Mouse (Mus musculus): ENCODE results near the gene Pla2g5.
"Not testable (repeated sequence)": the region's sequence is repeated elsewhere in the genome, so short reads cannot be mapped to it uniquely, and the experiment has no call there.

GRCm38 (mm10) chr4:138875275-138875674 is 12.0 kb upstream of the Pla2g5 start:
- TF ChIP-seq CTCF (IDR thresholded peaks at IDR 0.05; ENCODE audit: low read depth, low read length); TAL1 (conservative IDR thresholded peaks at IDR 0.05; ENCODE audit: low read depth, low read length); GATA1 (IDR thresholded peaks at IDR 0.05; ENCODE audit: borderline replicate concordance, low read length); POLR2AphosphoS5 (IDR thresholded peaks at IDR 0.05; ENCODE audit: insufficient replicate concordance, low read depth, low read length); GATA2 (IDR thresholded peaks at IDR 0.05; ENCODE audit: borderline replicate concordance, low read depth, low read length): not testable (repeated sequence)

Data from G1E (cell line).